Mouse (Mus musculus) cerebellum, postnatal 4 days (tissue): Measurements from ENCODE around the gene Fasl.

Experiments
- DNase-seq, 2 experiments: peaks; one replicate each; pipeline ENCODE4 v3.0.0; 2022; ENCODE audit warnings: low spot score in 2 of 2, mixed read lengths in 1 of 2

Fasl gene

GRCm38 (mm10) chr1:161761556-161761955, 26.7 kb downstream of the Fasl start:
- no peak for DNase-seq

DNA sequence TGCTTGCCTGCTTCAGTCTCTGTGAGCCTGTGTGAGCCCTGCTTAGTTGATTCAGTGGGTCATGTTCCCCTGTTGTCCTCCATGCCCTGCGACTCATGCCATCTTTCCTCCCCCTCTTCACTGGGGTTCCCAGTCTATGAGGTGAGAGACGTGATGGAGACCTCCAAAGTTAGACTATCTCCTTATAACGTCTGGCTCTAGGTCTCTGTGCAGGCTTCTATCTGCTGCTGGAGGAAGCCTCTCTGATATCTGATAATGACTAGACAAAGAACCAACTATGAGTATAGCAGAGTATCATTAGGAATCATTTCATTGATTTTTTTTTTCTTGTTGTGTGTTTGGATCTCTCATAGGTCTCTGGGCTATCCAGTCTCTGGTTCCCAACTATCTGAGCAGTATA, 31.7 kb downstream of the Fasl start:
- DNase-seq, result no peak

GRCm38 (mm10) chr1:161751311-161751710, 37.0 kb downstream of the Fasl start:
- DNase-seq, result no peak

- no peak for DNase-seq
Observed at GRCm38 (mm10) chr1:161750471-161751041, 37.7 kb downstream of the Fasl start.

- DNase-seq, result no peak
Observed at GRCm38 (mm10) chr1:161748685-161749084, 39.6 kb downstream of the Fasl start.

DNA sequence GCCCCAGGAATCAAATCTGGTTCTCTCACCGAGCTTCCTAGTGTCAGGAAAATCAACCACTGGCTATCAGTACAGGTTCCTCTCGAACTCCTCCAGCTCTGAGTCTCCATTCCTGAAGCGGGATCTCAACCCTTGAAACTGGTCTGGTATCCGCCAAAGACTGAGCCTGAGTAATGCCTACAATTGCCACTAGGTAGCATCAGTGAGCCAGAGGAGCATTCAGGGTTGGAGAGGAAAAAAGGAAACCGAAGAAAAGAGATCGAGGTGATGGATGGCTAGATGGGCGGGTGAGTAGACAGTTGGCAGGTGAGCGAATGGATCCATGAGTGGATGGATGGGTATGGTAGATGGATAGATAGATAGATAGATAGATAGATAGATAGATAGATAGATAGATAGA, 40.2 kb downstream of the Fasl start:
- DNase-seq, result peak; percentile 38 to 60

- no peak for DNase-seq
Observed at GRCm38 (mm10) chr1:161746542-161747302, 41.6 kb downstream of the Fasl start.

GRCm38 (mm10) chr1:161744855-161745254, 43.4 kb downstream of the Fasl start:
- DNase-seq, result no peak

- DNase-seq, result no peak
Observed at GRCm38 (mm10) chr1:161744209-161744608, 44.1 kb downstream of the Fasl start.

DNA sequence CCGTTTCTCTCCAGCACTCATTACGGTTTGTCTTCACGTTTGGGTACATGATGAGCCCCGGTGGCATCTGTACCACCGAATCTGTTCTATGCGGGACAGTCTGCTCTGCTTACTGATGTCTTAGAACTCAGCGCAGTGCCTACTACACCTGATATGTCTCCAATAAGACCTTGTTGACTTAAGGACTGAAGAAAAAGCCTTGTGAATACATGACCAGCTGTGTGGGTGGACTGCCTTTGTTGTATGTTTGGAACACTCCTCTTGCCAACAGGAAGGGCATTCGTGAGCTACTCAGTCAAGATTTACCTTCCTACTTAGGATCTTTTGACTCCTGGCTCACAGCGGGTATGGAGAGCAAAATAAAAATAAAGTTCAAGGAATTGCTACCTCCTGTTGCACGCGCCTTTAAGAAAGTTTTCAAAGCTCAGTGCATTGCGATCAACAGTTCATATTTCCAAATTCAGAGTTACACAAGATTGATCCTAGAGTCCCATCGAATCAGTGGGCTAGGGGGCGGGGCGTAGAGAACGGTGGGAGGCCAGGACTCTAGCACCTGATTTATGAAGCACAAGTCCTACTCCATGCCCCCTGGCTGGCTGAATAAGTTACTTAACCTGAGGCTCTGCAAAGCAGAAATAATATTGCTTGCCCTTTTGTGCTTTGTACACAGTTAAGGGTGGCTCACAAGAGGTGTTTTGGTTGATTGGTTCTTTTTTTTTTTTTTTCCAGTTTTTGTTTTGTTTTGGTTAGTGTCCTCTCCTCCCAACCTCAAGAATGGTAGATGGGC, 45.6 kb downstream of the Fasl start:
- DNase-seq, result no peak

DNA sequence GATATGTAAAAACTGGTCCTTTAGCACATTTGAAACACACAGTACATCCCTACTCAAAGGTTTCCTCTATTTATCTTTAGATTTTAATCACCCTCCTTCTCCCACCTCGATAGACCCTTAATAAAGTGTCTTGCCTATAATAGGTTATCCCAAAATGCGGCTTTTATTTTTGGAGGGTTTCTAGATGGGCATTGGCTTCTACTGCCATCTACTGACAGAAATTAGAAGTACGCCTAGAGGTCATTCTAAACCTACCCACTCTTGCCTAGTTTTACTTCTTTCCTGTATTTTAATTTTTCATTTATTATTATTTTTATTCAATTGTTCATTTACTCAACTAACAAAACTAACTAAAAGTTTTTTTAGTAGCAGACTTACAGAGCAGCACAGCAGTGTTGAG, 51.4 kb downstream of the Fasl start:
- DNase-seq, result peak in 1 of 2 experiments; percentile 8

DNA sequence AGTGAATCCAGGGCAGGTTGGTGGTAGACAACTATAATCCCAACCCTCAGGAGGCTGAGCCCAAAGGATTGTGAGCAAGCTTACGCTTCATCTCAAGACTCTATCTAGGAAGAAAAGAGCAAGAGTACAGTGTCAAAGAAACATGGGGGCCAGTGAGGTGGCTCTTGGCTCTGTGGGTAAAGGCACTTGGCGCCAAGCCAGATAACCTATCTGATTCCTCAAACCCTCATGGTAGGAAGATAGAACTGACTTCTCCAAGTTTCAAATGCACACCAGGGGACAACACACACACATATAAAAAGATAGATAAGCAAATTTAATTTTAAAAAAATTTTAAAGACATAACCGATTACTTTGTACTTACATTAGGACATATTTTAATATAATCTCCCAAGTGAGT, 52.0 kb downstream of the Fasl start:
- no peak for DNase-seq

GRCm38 (mm10) chr1:161735465-161736046, 52.7 kb downstream of the Fasl start:
- DNase-seq, result peak in 1 of 2 experiments; percentile 11

GRCm38 (mm10) chr1:161734741-161735211, 53.5 kb downstream of the Fasl start:
- no peak for DNase-seq

GRCm38 (mm10) chr1:161734314-161734713, 54.0 kb downstream of the Fasl start:
- DNase-seq, result no peak
